Mouse (Mus musculus): ENCODE data around the gene Dcp1a.
"Not testable (repeated sequence)": the region's sequence is repeated elsewhere in the genome, so short reads cannot be mapped to it uniquely, and the experiment has no call there.

Gene Dcp1a

DNA sequence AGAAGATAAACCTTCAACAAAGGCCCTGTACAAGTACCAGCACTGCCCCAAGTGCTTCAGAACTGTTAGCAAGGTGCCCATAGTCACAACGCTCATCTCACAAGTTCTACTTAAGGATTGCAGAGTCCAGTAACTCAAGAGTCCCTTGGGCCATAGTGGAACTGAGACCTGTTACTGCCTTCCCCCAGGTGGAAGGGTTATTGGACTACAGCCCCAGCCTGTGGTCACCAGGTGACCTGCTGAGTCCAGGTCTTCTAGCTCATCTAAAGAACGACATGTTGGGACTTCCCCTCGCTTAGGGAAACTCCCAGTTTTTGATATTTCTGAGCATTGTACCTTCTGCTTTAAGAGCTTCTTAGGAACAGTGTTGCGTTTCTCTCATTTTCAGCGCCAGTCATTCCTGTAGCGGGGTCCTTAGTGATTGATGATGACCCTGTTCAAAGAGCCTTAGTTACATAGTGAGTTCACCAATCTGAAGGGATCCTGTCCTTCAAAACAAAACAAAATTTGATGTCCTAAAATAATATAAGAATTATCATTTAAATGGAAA, 31.0 kb downstream of the Dcp1a start:
- in situ Hi-C loops (cut with MboI; ENCODE audit: low pct_unique_long_range_greater_than_20kb in 1 of 2, low sequenced_read_pairs in 2 of 2, unreplicated experiment in 1 of 2) = no loop called here

DNA sequence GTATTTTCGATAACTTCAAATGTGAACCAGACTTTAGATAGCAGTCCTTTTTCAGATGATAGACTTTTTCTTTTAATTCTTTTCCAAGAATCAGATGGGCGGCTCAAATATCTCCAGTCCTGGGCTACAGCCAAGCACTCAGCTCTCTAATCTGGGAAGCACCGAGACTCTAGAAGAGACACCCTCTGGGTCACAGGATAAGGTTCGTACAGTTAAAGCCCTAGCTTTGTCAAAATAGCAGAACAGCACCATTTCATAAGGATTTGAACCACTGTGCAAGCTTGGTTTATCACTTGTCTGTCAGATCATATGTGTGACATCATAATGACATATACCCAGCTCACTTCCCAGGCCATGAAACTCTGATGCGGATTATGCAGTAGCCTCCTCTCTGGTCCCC, 33.6 kb downstream of the Dcp1a start:
- in situ Hi-C loops (cut with MboI; ENCODE audit: low pct_unique_long_range_greater_than_20kb in 1 of 2, low sequenced_read_pairs in 2 of 2, unreplicated experiment in 1 of 2) = no loop called here

DNA sequence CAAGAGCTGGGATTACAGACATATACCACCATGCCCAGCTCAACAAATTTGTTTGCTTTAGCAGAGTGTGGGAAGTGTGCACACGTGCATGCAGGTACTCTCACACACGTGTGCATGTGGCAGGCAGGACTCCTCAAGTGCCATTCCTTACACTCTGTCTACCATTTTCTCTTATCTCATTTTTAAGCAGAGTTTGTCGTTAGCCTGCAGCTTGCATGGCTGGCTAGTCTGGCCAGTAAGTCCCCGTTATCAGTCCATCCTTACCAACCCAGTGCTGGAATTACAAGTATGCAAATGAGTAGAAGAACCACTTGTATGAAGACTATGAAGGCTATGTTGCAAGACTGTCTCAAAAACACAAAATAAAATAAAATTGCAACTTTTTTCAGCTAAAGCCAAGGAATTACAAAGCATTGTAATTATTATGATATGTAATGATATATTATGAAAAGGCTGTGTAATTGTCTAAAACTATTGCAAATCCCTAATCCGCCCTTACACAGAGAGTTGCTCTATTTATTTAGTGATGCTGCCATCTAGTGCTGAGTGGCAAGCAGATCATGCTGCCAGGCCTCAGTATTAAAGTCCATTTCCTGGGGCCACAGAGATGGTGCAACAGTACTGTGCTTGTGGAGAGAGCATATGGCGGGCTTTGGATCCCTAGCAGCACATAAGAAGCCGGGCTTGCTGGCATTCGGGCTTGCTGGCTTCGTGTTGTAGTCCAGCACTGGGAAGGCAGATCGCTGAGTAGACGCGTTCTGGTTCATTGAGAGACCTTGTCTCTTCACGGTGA, 36.8 kb downstream of the Dcp1a start:
- in situ Hi-C loops (cut with MboI; ENCODE audit: low pct_unique_long_range_greater_than_20kb in 1 of 2, low sequenced_read_pairs in 2 of 2, unreplicated experiment in 1 of 2) = no loop called here

DNA sequence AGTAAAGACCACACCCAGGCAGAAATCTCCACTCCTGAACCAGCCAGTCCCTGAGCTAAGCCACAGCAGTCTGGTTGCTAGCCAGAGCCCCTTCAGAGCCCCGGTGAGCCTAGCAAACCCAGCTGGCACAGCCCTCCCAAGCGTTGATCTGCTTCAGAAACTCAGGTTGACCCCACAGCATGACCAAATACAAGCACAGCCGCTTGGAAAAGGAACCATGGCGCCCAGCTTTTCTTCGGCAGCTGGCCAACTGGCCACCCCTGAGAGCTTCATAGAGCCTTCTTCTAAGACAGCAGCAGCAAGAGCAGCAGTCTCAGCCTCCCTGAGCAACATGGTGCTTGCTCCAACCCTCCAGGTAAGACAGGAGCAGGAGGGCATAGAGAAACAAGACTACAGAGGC, 40.0 kb downstream of the Dcp1a start:
- in situ Hi-C loops (cut with MboI; ENCODE audit: low pct_unique_long_range_greater_than_20kb in 1 of 2, low sequenced_read_pairs in 2 of 2, unreplicated experiment in 1 of 2) = no loop called here

DNA sequence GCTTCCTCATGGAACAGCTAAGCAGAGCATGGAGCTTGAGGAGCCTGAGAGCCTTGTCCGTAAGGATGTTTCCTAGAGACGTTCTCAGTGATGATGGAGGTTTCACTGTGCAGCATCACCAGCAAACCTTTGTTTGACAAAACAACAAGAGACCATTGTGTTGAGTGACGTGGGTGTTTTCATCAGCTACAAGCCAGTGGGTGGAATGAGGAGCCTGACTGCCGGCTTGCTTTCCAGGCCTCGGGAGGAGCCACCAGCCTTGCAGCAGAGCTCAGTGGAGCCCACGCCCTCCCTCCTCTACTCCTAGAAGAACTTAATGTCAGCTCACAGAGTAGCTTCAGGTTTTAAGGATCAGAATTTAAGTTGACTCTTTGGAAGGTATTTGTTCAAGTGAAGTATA, 44.0 kb downstream of the Dcp1a start:
- in situ Hi-C loops (cut with MboI; ENCODE audit: low pct_unique_long_range_greater_than_20kb in 1 of 2, low sequenced_read_pairs in 2 of 2, unreplicated experiment in 1 of 2) = no loop called here

DNA sequence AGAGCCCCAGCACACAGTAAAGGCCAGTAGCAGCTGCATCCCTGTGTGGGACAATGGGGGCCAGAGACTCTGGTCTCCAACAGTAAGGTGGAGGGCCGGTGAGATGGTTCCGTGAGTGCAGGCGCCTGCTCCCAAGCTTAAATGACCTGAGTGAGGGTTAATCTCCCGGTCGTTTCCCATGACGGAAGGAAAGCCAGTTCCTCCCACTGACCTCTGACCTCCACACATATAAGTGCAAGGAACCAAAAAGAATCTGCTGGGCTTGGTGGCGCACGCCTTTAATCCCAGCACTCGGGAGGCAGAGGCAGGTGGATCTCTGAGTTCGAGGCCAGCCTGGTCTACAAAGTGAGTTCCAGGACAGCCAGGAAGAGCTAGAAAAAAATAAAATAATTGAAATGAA, 49.1 kb downstream of the Dcp1a start:
- in situ Hi-C loops (cut with MboI; ENCODE audit: low pct_unique_long_range_greater_than_20kb in 1 of 2, low sequenced_read_pairs in 2 of 2, unreplicated experiment in 1 of 2) = no loop called here

DNA sequence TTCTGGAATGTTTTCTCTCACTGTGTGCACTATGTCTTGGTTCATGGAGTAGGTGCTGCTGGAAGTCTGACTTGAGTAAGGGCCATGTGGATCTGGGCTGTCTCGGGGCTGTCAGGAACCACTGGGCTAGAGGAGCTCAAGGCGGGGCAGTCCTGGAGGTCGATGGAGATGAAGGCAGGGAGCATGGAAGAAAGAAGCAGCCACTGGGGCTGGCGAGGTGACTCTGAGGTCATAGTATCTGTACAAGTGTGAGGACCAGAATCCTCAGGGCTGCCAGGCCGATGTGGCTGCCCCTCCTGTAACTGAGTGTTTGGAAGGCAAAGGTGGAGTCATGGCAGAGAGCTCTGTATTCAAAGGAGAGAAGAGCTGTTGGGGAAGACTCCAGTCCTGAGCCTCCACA, 49.6 kb downstream of the Dcp1a start:
- in situ Hi-C loops (cut with MboI; ENCODE audit: low pct_unique_long_range_greater_than_20kb in 1 of 2, low sequenced_read_pairs in 2 of 2, unreplicated experiment in 1 of 2) = no loop called here

DNA sequence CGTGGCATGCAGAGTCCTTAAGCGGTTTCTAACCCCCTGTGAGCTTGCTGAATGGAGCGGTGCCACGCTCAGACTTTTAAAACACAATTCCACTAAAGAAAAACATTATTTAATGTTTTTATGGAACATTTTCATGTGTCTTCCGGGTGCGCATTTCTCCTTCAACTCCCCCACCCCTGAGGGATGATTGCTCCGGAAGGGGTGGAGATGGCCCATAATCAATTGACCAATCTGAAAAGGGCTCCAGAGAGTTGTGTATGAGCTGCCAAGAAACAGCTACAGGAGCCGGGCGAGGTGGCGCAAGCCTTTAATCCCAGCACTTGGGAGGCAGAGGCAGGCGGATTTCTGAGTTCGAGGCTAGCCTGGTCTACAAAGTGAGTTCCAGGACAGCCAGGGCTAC, 50.1 kb downstream of the Dcp1a start:
- in situ Hi-C loops (cut with MboI; ENCODE audit: low pct_unique_long_range_greater_than_20kb in 1 of 2, low sequenced_read_pairs in 2 of 2, unreplicated experiment in 1 of 2) = no loop called here

DNA sequence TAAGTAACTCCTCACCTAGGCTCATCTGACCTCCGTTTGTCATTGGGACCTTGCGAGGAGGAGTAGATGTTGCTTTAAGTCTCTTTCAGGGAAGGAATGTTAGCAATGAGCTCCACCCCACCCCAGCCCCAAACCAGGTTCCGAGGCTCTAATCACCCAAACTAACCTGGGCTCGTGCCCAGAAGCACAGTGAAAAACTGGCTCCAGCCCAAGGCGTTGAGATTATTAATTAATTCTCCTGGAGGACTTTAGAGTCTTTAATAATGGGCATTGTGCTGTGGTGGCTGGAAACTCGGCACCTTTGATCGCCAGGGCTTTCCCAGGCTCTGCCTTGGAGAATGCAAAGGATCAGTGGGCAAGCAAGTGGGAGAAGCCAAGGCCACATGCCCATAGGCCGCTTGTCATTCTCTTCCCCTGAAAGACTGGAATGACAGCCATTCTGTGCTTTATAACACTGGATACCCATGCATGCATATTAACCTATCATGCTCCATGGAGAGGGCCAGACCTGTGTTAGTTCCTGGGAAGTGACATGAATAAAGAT, 51.5 kb downstream of the Dcp1a start:
- in situ Hi-C loops (cut with MboI; ENCODE audit: low pct_unique_long_range_greater_than_20kb in 1 of 2, low sequenced_read_pairs in 2 of 2, unreplicated experiment in 1 of 2) = no loop called here

DNA sequence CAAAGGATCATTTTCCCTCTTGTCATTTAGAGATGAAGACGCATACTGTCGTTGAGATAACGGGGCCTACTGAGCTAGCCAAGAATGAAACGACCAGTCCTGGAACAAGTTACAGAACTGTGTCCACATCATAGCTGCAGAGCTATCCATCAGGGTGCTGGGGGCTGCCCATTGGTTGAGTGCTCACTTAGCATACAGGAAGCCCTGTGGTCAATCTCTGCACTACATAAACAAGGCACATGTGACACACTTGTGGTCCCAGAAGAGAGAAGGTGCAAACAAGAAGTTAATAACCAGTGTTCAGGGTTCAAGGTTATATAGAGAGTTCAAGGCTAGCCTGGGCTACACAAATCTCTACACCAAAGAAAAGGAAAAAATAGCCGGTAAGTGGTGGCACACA, 52.1 kb downstream of the Dcp1a start:
- in situ Hi-C loops (cut with MboI; ENCODE audit: low pct_unique_long_range_greater_than_20kb in 1 of 2, low sequenced_read_pairs in 2 of 2, unreplicated experiment in 1 of 2) = no loop called here

DNA sequence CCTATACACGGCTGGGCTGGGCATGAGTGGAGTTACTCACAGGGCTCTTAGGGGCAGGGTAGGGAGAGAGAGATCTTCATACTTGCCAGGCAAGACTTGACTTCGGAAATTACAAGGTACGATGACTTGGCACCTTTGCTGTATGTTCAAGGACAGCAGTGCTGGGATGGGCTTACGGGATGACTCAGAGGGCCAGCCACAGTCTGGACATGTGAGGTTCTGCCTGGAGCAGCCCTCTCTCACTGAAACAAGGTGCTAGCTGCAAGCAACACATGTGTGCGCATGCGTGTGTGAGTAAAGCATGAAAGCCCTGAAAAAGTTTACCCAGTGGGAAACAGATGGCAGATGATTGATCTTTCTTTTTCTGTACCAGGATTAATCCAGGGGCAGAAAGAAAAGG, 52.6 kb downstream of the Dcp1a start:
- in situ Hi-C loops (cut with MboI; ENCODE audit: low pct_unique_long_range_greater_than_20kb in 1 of 2, low sequenced_read_pairs in 2 of 2, unreplicated experiment in 1 of 2) = no loop called here

DNA sequence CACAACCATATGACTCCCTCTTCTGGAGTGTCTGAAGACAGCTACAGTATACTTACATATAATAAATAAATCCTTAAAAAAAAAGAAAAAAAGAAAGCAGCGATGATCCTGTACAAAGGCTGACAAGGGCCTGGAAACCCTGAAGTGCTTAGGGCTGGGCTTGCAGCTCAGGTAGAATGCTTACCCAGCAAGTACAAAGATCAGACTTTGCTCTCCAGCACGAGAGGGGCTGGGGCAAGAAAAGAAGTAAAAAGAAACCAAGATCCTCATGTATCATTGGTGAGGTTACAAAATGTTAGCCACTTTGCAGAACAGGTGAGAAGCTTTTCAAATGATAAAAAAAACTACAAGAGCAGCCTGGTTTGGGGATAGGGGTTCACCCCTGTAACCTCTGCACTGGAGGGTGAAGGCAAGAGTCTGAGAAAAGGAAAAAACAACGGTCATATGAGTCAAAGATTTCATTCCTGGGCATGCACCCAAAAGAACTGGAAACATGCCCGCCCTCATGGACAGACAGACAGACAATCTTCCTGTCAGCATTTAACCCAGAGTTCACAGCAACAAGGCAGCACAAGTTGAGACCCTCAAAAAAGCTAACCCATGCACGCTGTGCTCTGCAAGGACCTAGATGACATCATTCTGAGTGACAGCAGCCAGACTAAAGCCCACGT, 54.6 kb downstream of the Dcp1a start:
- in situ Hi-C loops (cut with MboI; ENCODE audit: low pct_unique_long_range_greater_than_20kb in 1 of 2, low sequenced_read_pairs in 2 of 2, unreplicated experiment in 1 of 2) = no loop called here

DNA sequence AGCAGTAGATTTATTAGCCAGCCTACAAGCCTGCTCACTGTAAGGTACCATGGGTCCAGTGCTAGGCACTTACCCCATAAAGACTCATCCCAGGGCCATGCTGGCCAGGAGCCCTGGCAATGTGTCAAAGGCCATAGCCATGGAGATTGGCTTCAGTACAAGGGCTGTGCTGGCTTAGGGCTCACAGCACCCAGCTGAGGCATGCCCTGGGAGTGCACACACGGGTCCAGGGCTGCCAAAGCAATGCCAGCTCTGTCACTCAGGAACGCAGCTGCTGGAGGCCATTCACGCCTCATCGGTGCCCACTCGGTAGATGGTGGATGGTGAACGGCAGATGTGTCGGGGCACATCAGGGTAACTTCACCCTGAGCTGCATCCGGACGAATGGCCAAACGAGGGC, 62.2 kb downstream of the Dcp1a start:
- in situ Hi-C loops (cut with MboI; ENCODE audit: low pct_unique_long_range_greater_than_20kb in 1 of 2, low sequenced_read_pairs in 2 of 2, unreplicated experiment in 1 of 2) = no loop called here

DNA sequence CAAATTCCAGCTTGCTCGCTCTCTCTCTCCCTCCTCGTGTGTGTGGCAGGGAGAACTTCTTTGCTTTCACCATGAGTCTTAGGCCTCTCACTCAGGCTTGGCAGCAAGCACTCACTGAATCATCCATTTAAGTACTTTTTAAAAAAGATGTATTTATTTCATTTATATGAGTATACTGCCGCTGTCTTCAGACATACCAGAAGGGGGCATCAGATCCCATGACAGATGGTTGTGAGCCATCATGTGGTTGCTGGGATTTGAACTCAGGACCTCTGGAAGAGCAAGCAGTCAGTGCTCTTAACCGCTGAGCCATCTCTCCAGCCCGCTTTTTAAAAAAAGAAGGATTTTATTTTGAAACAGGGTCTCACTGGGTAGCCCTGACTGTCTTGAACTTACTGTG, 64.0 kb downstream of the Dcp1a start:
- in situ Hi-C loops (cut with MboI; ENCODE audit: low pct_unique_long_range_greater_than_20kb in 1 of 2, low sequenced_read_pairs in 2 of 2, unreplicated experiment in 1 of 2) = not testable (repeated sequence)

DNA sequence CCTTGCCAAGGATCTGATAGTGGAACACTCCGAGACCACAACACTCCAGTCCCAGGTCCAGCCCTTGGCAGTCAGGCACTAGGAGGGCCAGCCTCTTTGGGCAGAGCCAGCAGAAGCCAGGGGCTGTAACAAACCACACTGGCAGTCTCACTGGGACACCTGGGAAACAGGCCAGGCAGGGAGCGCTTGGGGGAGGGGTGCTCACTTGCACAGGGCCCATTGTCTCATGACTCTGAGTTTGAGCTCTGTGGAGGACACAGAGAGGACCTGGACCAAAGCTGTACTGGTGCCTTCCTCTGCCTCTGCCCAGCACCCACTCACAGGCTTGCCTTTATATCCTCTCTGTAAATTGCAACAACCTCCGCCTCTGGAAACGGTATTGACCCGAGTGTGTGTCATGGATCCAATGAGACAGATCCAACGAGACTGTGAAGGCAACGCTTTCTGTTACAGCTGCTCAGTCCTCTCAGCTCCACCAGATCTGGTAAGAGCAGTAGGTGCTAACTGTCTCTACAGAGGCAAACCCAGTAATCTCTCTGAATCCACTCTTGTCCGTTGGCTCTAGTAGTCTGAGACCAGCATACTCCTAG, 68.9 kb downstream of the Dcp1a start, which contains the start of gene Tkt:
TSS of gene Tkt (plus strand) at position 229 of the 590 bp plus-strand sequence.
- in situ Hi-C loops (cut with MboI; ENCODE audit: low pct_unique_long_range_greater_than_20kb in 1 of 2, low sequenced_read_pairs in 2 of 2, unreplicated experiment in 1 of 2) = no loop called here

DNA sequence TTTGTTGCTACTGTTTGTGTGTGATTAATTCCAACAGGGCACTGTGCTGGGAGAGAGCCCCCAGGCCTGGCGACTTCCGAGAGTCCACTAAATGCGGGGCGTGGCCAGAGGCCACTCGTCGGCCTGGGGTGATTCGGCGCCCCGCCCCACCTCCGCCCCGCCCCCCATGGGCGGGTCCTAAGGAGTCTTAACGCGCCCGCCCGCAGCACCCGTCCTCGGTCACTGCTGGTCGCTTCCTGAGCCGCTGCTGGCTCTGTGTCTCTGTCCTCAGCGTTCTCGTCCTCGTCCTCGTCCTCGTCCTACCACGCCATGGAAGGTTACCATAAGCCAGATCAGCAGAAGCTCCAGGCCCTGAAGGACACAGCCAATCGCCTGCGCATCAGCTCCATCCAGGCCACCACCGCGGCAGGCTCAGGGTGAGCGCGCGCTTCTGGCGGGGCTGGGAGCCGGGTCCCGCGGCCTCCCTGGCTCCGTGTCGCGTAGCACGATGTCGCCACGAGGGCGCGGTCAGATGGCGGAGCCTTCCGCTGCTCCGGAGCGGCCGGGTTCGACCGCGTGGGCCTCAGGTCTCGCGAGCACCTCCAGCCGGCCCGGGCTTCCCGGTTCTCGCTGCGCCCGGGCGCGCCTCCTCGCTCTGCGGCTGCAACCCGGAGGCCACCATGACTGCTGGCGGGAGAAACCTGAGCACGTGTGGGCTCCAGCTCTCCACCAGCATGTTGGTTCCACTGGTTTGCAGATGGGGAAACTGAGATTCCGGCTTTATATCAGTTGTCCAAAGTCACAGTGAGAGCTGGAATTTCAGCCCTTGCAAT, 69.8 kb downstream of the Dcp1a start:
- in situ Hi-C loops (cut with MboI; ENCODE audit: low pct_unique_long_range_greater_than_20kb in 1 of 2, low sequenced_read_pairs in 2 of 2, unreplicated experiment in 1 of 2) = no loop called here

DNA sequence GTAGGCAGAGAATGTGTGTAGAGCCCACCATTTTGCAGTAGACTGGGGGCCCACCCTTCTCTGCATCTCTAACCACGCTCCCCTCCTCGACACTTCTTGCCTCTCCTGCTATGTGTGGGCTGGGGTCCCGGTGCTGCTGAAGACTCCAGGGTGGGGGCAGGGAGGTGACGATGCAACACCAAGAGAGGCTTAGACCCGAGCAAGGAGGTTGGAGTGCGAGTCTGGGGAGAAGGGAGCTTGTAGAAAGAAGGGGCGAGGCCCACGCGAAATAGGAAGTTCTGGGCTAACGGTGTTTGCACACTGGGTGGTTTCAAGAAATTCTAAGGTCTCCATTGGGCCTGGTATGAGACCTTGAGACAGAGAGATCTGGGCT, 70.4 kb downstream of the Dcp1a start:
- in situ Hi-C loops (cut with MboI; ENCODE audit: low pct_unique_long_range_greater_than_20kb in 1 of 2, low sequenced_read_pairs in 2 of 2, unreplicated experiment in 1 of 2) = no loop called here

DNA sequence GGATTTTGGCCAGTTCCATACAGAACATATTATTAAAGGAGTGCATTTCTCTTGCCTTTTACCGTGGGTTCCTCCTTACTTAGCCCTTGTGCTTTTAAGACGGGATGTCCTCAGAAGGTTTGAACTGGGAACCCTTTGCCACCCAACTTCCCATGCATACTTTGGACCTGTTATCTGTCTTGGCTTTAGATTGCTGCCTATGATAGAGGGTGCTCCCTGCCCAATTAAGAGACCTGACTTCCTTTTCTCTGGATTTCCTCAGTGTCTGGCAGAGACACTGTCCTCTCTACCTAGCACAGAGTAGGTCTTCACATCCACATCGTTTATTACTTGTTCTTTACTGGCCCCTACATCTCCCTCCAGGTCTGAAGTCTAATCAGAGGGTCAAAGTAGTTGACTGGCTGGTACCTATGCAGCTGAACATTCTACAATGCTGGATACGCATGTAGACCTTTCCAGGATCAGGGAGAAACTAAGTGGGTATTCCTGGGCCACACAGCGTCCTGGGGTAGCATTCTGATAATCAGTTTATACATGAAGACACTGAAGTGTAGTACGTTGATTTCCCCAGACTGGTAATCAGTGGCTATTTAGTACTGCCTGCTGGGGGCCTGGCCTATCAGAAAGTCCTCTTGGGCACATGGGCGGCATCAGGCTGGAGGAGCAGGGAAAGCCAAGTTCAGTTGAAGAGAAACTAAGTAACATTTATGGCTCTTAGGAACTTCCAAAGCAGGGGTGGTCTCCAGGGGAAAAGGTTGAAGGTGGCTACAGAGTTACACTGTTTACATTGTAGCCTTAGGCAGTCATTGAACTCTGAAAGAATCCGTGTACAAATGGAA, 71.1 kb downstream of the Dcp1a start:
- in situ Hi-C loops (cut with MboI; ENCODE audit: low pct_unique_long_range_greater_than_20kb in 1 of 2, low sequenced_read_pairs in 2 of 2, unreplicated experiment in 1 of 2) = no loop called here
